Mouse (Mus musculus) myocyte (in vitro differentiated cells): ENCODE measurements around the gene Gstm2. TPM values are rescaled to one million over a fixed set of nuclear protein-coding genes. Genes with fewer than 3 reads are reported as not detected.
"Not testable (repeated sequence)": the region's sequence is repeated elsewhere in the genome, so short reads cannot be mapped to it uniquely, and the experiment has no call there.

ENCODE experiments used
- H3K27me3 ChIP-seq: one replicate; pipeline ENCODE4 v1.6.1; 2011; ENCODE audit not compliant: control insufficient read depth, insufficient read depth, insufficient read length
- H3K36me3 ChIP-seq: one replicate; pipeline ENCODE4 v1.6.1; 2011; ENCODE audit not compliant: control insufficient read depth, insufficient read depth
- H3K4me2 ChIP-seq: one replicate; pipeline ENCODE4 v1.6.1; 2011; ENCODE audit warnings: low read depth, control low read depth
- H3K4me3 ChIP-seq: one replicate; pipeline ENCODE4 v1.5.1; 2011; ENCODE audit warnings: mild to moderate bottlenecking, control low read depth, moderate library complexity
- H3K79me2 ChIP-seq: one replicate; pipeline ENCODE4 v1.6.1; 2011; ENCODE audit not compliant: control insufficient read depth, insufficient read depth
- H3ac ChIP-seq: one replicate; pipeline ENCODE4 v1.6.1; 2011; ENCODE audit not compliant: control insufficient read depth, insufficient read length
- CEBPB ChIP-seq: IDR thresholded peaks from 2 replicates; pipeline ENCODE4 v1.6.1; 2011; ENCODE audit warnings: mild to moderate bottlenecking, moderate library complexity; ENCODE audit not compliant: poor library complexity, insufficient read depth, severe bottlenecking
- E2F4 ChIP-seq: IDR thresholded peaks from one replicate; pipeline ENCODE4 v1.6.1; 2011; ENCODE audit warnings: mild to moderate bottlenecking, control low read depth, moderate library complexity; ENCODE audit not compliant: insufficient read depth
- MAX ChIP-seq: IDR thresholded peaks from one replicate; pipeline ENCODE4 v1.6.1; 2011; ENCODE audit warnings: low read depth, mild to moderate bottlenecking, control low read depth
- MYOD1 ChIP-seq, 3 experiments: IDR thresholded peaks; one replicate each; pipeline ENCODE4 v1.6.1; 2011; ENCODE audit warnings: control low read depth in 2 of 3, low read depth in 2 of 3, mild to moderate bottlenecking in 2 of 3, moderate library complexity in 1 of 3; ENCODE audit not compliant: insufficient read length in 2 of 3, control insufficient read depth in 1 of 3
- MYOG ChIP-seq, 3 experiments: IDR thresholded peaks; one replicate each; pipeline ENCODE4 v1.6.1; 2011; ENCODE audit warnings: control low read depth in 2 of 3, low read depth in 2 of 3, mild to moderate bottlenecking in 2 of 3; ENCODE audit not compliant: insufficient read length in 2 of 3, control insufficient read depth in 1 of 3, insufficient read depth in 1 of 3
- POLR2A ChIP-seq: IDR thresholded peaks from one replicate; pipeline ENCODE4 v1.6.1; 2011; ENCODE audit warnings: low read depth, mild to moderate bottlenecking, control low read depth, moderate library complexity; ENCODE audit not compliant: insufficient read length
- POLR2AphosphoS2 ChIP-seq: IDR thresholded peaks from one replicate; pipeline ENCODE4 v1.6.1; 2011; ENCODE audit warnings: low read depth, control low read depth; ENCODE audit not compliant: insufficient read length
- REST ChIP-seq: IDR thresholded peaks from one replicate; pipeline ENCODE4 v1.6.1; 2011; ENCODE audit warnings: mild to moderate bottlenecking, control low read depth, moderate library complexity; ENCODE audit not compliant: insufficient read depth, insufficient read length
- SRF ChIP-seq: IDR thresholded peaks from one replicate; pipeline ENCODE4 v1.6.1; 2011; ENCODE audit warnings: low read depth; ENCODE audit not compliant: control insufficient read depth, insufficient read length
- TCF12 ChIP-seq: IDR thresholded peaks from one replicate; pipeline ENCODE4 v1.6.1; 2011; ENCODE audit warnings: mild to moderate bottlenecking, control low read depth; ENCODE audit not compliant: poor library complexity, insufficient read depth, severe bottlenecking
- TCF3 ChIP-seq: IDR thresholded peaks from one replicate; pipeline ENCODE4 v1.6.1; 2011; ENCODE audit warnings: low read depth, control low read depth; ENCODE audit not compliant: insufficient read length
- USF1 ChIP-seq: IDR thresholded peaks from one replicate; pipeline ENCODE4 v1.6.1; 2011; ENCODE audit warnings: low read depth, mild to moderate bottlenecking, control low read depth, moderate library complexity
- polyA plus RNA-seq: library from polyadenylated mRNA; unstranded; fragments of >200 nt; fragmentation: generic; extraction: Trizol; gene quantifications from one replicate; pipeline ENCODE4 v1.2.1, GENCODE M21; 2012; ENCODE audit warnings: missing spikeins

Gstm2 gene
- polyA plus RNA-seq, 1 experiment: 17.1 TPM

- Histone ChIP-seq H3K79me2 (no peaks in the 10 kb centered on the region), H3K4me2 (no peak overlapping the region), H3K4me3 (no peak overlapping the region), H3K36me3 (no peaks in the 10 kb centered on the region), H3ac (no peak overlapping the region), H3K27me3 (peaks cover 21% of the 10 kb centered on the region)
- no peak for TF ChIP-seq CEBPB
- TF ChIP-seq REST: no peak
- TF ChIP-seq POLR2AphosphoS2: no peak
- TF ChIP-seq TCF12: no peak
- TF ChIP-seq SRF: no peak
- TF ChIP-seq POLR2A: no peak
- TF ChIP-seq E2F4: no peak
Measured at GRCm38 (mm10) chr3:107953906-107954305, 32.3 kb downstream of the Gstm2 start.

GRCm38 (mm10) chr3:107953328-107953755 lies 32.9 kb downstream of the Gstm2 start:
- no peak overlapping the region for H3K4me3 ChIP-seq
- no peaks in the 10 kb centered on the region for H3K79me2 ChIP-seq
- H3K4me2 ChIP-seq: no peak overlapping the region
- no peaks in the 10 kb centered on the region for H3K36me3 ChIP-seq
- TF ChIP-seq MYOD1 (IDR thresholded peaks at IDR 0.05; ENCODE audit: control insufficient read depth in 1 of 3, insufficient read length in 2 of 3, low read depth in 2 of 3) (no peak), TCF12 (no peak), REST (no peak), USF1 (no peak), MYOG (IDR thresholded peaks at IDR 0.05; ENCODE audit: control insufficient read depth in 1 of 3, insufficient read depth in 1 of 3, insufficient read length in 2 of 3, low read depth in 2 of 3) (no peak), E2F4 (no peak), POLR2AphosphoS2 (no peak), POLR2A (no peak)
- no peak overlapping the region for H3ac ChIP-seq
- peaks cover 18% of the 10 kb centered on the region for H3K27me3 ChIP-seq

GRCm38 (mm10) chr3:107950531-107950930 lies 35.7 kb downstream of the Gstm2 start:
- no peak for TF ChIP-seq SRF
- TF ChIP-seq TCF12: no peak
- TF ChIP-seq E2F4: no peak
- TF ChIP-seq CEBPB: no peak
- TF ChIP-seq USF1: no peak

GRCm38 (mm10) chr3:107949461-107949860 lies 36.8 kb downstream of the Gstm2 start:
- not testable (repeated sequence) for H3K36me3 ChIP-seq, H3ac ChIP-seq, H3K4me2 ChIP-seq, H3K27me3 ChIP-seq, H3K79me2 ChIP-seq, H3K4me3 ChIP-seq

More at GRCm38 (mm10) chr3:107950531-107950930, 35.7 kb downstream of the Gstm2 start:
- H3K79me2 ChIP-seq: no peaks in the 10 kb centered on the region
- H3K36me3 ChIP-seq: no peaks in the 10 kb centered on the region
- no peak overlapping the region for H3K4me3 ChIP-seq
- H3K4me2 ChIP-seq: no peak overlapping the region
- peaks cover 7% of the 10 kb centered on the region for H3K27me3 ChIP-seq
- H3ac ChIP-seq: no peak overlapping the region

GRCm38 (mm10) chr3:107945729-107946128 lies 40.5 kb downstream of the Gstm2 start:
- H3K27me3 ChIP-seq: peaks cover 1% of the 10 kb centered on the region
- H3K36me3 ChIP-seq: no peaks in the 10 kb centered on the region
- no peak for TF ChIP-seq TCF3
- TF ChIP-seq USF1: no peak
- no peak for TF ChIP-seq MAX
- TF ChIP-seq MYOD1 (IDR thresholded peaks at IDR 0.05; ENCODE audit: control insufficient read depth in 1 of 3, insufficient read length in 2 of 3, low read depth in 2 of 3): no peak
- no peak for TF ChIP-seq E2F4
- H3ac ChIP-seq: no peak overlapping the region
- H3K4me2 ChIP-seq: no peak overlapping the region
- H3K79me2 ChIP-seq: no peaks in the 10 kb centered on the region
- no peak overlapping the region for H3K4me3 ChIP-seq

- TF ChIP-seq E2F4 (no peak), MAX (no peak), CEBPB (no peak), REST (no peak), TCF12 (no peak), POLR2A (no peak), MYOD1 (IDR thresholded peaks at IDR 0.05; ENCODE audit: control insufficient read depth in 1 of 3, insufficient read length in 2 of 3, low read depth in 2 of 3) (no peak), MYOG (IDR thresholded peaks at IDR 0.05; ENCODE audit: control insufficient read depth in 1 of 3, insufficient read depth in 1 of 3, insufficient read length in 2 of 3, low read depth in 2 of 3) (no peak), TCF3 (no peak), USF1 (no peak), POLR2AphosphoS2 (no peak)
- Histone ChIP-seq H3ac (no peak within 1 kb of the TSS), H3K4me2 (no peak within 1 kb of the TSS), H3K79me2 (no peaks in the 10 kb centered on the region), H3K27me3 (no peaks in the 10 kb centered on the region), H3K36me3 (no peaks in the 10 kb centered on the region), H3K4me3 (no peak within 1 kb of the TSS)
Measured at GRCm38 (mm10) chr3:107943239-107943990, 42.8 kb downstream of the Gstm2 start, which contains the start of gene Gstm6. Gene Gstm6, minus strand, starts transcription at chr3:107943749.
